Mouse (Mus musculus): ENCODE measurements around the gene Olfr620. TPM values are rescaled to one million over a fixed set of nuclear protein-coding genes. Genes with fewer than 3 reads are reported as not detected.

Gene Olfr620
- polyA plus RNA-seq (2016; fragmentation: Nextera tagmentation; extraction: Ambion mirVana) = not detected in 2 replicates

DNA sequence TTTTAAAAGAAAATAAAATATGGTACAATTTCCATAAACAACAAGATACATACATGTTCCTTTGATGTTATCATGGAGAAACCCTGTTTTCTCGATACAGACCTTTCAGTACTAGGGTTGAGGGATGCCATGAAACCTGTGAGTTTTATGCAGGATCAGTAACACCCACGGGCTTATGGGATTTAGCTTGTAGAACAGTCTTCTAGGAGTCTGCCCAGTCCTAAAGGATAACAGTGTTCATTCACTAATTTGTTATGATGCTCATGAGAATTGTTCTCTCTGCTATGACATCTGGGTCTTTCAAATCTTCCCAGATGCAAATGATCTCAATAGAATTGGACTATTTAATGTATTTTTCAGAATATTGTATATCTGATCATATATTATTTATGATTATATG lies at the start of gene Olfr620:
TSS of gene Olfr620 (minus strand) at position 101 of the 400 bp plus-strand sequence.
- Histone ChIP-seq H3K4me2 (no peak within 1 kb of the TSS), H3K36me3 (replicated peaks) (no peaks in the 10 kb centered on the region), H3K4me1 (no peaks in the 10 kb centered on the region), H3K27ac (no peak within 1 kb of the TSS), H3K4me3 (replicated peaks) (no peak within 1 kb of the TSS), H3K9me3 (no peaks in the 10 kb centered on the region), H3K27me3 (no peaks in the 10 kb centered on the region), H3K9ac (no peak within 1 kb of the TSS)
- no peak for ATAC-seq (ENCODE audit: low FRiP score)
- 84% methylated on average over 2 of the region's 2 CpGs for WGBS

DNA sequence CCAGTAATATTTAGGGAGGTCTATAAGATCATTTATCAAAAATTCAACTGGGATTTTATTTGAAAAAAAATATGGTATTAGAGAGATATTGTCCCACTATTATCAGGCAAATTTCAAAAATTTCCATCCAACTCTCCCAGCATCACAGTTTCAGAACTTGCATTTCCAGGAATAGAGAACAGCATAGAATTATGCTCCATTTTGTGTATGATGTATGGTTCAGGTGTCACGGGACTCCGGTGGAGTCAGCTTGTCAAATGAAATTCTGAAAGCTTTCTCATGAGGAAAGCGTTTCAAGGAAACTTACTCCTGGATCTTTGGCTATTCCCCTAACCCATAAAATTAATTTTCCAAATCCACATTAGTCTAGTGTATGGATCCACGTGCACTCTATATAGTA lies 31.7 kb upstream of the Olfr620 start:
- WGBS = 88% methylated on average over 4 of the region's 4 CpGs
- ATAC-seq (ENCODE audit: low FRiP score) = no peak
- Histone ChIP-seq H3K9me3 (no peaks in the 10 kb centered on the region), H3K4me2 (no peak overlapping the region), H3K36me3 (replicated peaks) (no peaks in the 10 kb centered on the region), H3K4me1 (no peaks in the 10 kb centered on the region), H3K27me3 (no peaks in the 10 kb centered on the region), H3K9ac (no peak overlapping the region), H3K4me3 (replicated peaks) (no peak overlapping the region), H3K27ac (no peak overlapping the region)

DNA sequence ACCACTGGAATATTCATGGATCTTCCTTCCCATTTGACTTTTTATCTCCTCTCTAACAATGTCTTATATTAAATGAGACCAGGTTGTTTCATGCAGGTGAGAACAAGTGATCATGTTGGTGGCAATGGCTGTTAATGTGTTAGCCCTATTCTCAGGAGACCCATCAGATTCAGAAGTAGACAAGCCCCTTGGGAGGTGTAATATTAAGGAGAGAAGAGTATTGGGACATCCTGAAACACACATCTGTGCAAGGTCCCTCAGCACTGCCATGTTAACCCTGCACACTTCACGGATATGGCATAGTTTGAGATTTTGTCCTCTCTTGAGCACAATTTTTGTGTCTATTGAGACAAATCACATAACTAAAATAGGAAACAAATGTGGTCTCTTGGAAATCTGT lies 30.3 kb upstream of the Olfr620 start, which contains the start of gene Olfr622:
TSS of gene Olfr622 (minus strand) at position 101 of the 400 bp plus-strand sequence.
- Histone ChIP-seq H3K9me3 (no peaks in the 10 kb centered on the region), H3K4me1 (no peaks in the 10 kb centered on the region), H3K27me3 (no peaks in the 10 kb centered on the region), H3K9ac (no peak within 1 kb of the TSS), H3K36me3 (replicated peaks) (no peaks in the 10 kb centered on the region), H3K4me3 (replicated peaks) (no peak within 1 kb of the TSS), H3K4me2 (no peak within 1 kb of the TSS), H3K27ac (no peak within 1 kb of the TSS)
- no peak for ATAC-seq (ENCODE audit: low FRiP score)
- WGBS = 71% methylated on average over 1 of the region's 1 CpGs

DNA sequence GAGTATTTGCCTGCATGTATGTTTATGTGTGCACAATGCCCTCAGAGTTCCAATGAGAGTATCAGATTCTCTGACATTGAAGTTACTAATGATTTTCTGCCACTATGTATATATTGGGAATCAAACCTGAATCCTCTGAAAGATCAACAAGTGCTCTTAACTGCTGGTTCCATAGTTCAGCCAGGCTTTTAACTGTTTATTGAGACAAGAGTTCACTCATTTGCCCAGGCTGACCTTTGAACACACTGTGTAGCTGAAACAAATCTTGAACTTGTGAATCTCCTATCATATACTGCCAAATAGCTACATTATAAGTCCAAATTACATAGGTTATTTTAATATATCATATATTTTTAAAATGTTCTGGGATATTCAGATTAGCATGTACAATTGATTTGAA lies 24.5 kb upstream of the Olfr620 start:
- Histone ChIP-seq H3K36me3 (replicated peaks) (no peaks in the 10 kb centered on the region), H3K9me3 (no peaks in the 10 kb centered on the region), H3K4me2 (no peak overlapping the region), H3K9ac (no peak overlapping the region), H3K4me1 (no peaks in the 10 kb centered on the region), H3K27ac (no peak overlapping the region), H3K27me3 (no peaks in the 10 kb centered on the region), H3K4me3 (replicated peaks) (no peak overlapping the region)
- ATAC-seq (ENCODE audit: low FRiP score) = no peak

DNA sequence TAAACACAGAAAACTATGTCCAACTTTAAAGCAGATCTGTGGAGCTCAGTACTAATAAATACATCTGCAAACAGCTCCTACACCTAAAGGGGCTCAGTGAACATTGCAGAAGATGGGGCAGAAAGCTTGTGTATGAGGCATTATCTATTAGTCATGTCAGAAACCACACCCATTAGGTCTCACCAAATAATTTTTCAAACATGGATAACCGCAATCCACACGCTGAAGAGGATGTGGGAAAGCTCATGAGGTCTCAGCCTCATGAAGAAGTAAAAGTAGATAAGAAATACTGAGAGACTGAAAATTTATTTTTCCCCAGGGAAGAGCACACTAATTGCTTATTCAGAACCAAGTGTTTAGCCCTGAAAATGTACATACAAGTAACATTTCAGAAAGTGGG lies 4.9 kb downstream of the Olfr620 start:
- ATAC-seq (ENCODE audit: low FRiP score) = no peak
- Histone ChIP-seq H3K36me3 (replicated peaks) (no peaks in the 10 kb centered on the region), H3K4me3 (replicated peaks) (no peak overlapping the region), H3K27me3 (no peaks in the 10 kb centered on the region), H3K9me3 (no peaks in the 10 kb centered on the region), H3K9ac (no peak overlapping the region), H3K27ac (no peak overlapping the region), H3K4me1 (no peaks in the 10 kb centered on the region), H3K4me2 (no peak overlapping the region)
- WGBS = 86% methylated on average over 2 of the region's 2 CpGs

DNA sequence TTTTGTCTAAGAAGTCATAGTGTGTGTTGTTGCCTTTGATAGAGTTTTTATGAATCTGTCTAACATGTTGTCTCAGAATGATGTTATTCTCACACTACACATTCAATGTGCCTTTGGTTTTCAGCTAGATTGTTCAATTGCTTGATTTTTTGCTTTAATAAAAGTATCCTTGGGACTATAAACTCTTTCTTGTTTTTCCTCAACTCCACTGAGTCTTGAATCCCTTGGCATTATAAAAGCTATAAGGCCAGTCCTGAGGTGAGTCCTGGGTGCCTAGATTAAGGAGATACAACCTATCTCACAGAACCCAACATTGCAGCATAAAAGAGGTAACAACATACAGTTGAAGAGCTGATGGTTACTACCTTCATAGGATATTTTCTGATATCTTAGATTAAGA lies 12.1 kb downstream of the Olfr620 start, which contains the start of gene Olfr619:
TSS of gene Olfr619 (plus strand) at position 301 of the 400 bp plus-strand sequence.
- ATAC-seq (ENCODE audit: low FRiP score) = no peak
- H3K27ac ChIP-seq = no peak within 1 kb of the TSS
- H3K36me3 ChIP-seq (replicated peaks) = no peaks in the 10 kb centered on the region
- no peak within 1 kb of the TSS for H3K4me2 ChIP-seq
- no peaks in the 10 kb centered on the region for H3K4me1 ChIP-seq
- H3K9ac ChIP-seq = no peak within 1 kb of the TSS
- H3K27me3 ChIP-seq = no peaks in the 10 kb centered on the region
- no peak within 1 kb of the TSS for H3K4me3 ChIP-seq (replicated peaks)
- no peaks in the 10 kb centered on the region for H3K9me3 ChIP-seq

DNA sequence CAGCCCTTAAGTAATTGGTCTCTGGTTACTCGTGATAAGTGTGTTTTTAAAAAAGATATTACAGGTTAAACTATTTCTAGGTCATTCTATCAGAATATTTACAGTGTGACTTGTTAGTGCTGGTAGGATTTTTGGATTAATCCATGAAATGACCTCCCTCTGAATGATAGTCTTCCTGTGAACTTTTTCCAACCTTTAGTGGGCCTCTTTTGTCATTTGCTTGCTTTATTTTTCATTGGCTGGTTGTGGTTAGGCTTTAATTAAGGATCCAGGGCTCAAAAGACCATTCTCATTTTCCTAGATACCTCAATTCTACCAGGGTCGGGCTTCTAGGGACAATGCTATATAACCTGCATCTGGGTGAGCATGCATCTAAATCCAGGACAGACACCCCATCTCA lies 22.5 kb downstream of the Olfr620 start, which contains the start of gene Olfr618:
TSS of gene Olfr618 (plus strand) at position 301 of the 400 bp plus-strand sequence.
- no peak for ATAC-seq (ENCODE audit: low FRiP score)
- Histone ChIP-seq H3K9me3 (no peaks in the 10 kb centered on the region), H3K9ac (no peak within 1 kb of the TSS), H3K4me1 (no peaks in the 10 kb centered on the region), H3K27ac (no peak within 1 kb of the TSS), H3K4me3 (replicated peaks) (no peak within 1 kb of the TSS), H3K4me2 (no peak within 1 kb of the TSS), H3K36me3 (replicated peaks) (no peaks in the 10 kb centered on the region), H3K27me3 (no peaks in the 10 kb centered on the region)
- WGBS = 60% methylated on average over 2 of the region's 2 CpGs

DNA sequence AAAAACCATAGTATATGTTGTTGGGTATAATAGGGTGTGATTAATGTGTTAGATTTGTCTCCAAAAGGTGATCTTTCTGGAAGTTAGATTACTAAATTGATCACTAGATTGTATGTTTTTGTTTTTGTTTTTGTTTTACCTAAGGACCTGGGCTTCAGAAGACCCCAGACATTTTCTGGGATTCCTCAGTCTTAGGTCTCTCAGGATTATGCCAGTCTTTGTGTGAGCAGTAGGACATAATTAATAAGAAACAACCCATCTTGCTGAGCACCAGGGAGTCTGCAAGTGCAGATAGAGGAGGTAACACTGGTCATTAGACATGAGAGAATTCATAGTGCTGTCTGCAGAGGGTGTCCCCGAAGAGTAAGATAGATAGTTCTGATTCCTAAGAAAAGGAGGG lies 39.6 kb downstream of the Olfr620 start, which contains the start of gene Olfr617:
TSS of gene Olfr617 (plus strand) at position 301 of the 400 bp plus-strand sequence.
- Histone ChIP-seq H3K27ac (no peak within 1 kb of the TSS), H3K4me3 (replicated peaks) (no peak within 1 kb of the TSS), H3K27me3 (no peaks in the 10 kb centered on the region), H3K9ac (no peak within 1 kb of the TSS), H3K4me1 (no peaks in the 10 kb centered on the region), H3K36me3 (replicated peaks) (no peaks in the 10 kb centered on the region), H3K9me3 (no peaks in the 10 kb centered on the region), H3K4me2 (no peak within 1 kb of the TSS)
- no peak for ATAC-seq (ENCODE audit: low FRiP score)
- whole genome bisulfite sequencing = 80% methylated on average over 1 of the region's 1 CpGs

DNA sequence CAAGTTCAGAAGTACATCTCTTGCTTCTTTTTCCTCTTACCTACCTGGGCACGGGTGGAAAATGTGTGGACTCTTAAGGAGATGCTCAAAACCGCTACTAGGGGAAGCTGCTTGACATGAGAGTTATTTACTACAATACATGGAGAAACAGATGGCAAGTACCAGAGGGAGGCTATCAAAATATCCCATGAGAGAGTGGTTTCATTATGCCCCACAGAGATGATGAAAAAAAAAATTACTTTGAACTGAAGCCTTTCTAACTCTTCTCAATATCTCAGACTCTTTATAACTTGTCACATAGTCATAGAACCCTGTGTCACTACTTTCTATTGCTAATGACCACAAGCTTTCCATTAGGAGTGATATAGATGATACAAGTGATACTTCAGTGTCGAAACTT lies 43.3 kb downstream of the Olfr620 start, which contains the start of gene Olfr616:
TSS of gene Olfr616 (minus strand) at position 101 of the 400 bp plus-strand sequence.
- H3K9ac ChIP-seq = no peak within 1 kb of the TSS
- H3K9me3 ChIP-seq = no peaks in the 10 kb centered on the region
- H3K27me3 ChIP-seq = no peaks in the 10 kb centered on the region
- H3K4me1 ChIP-seq = no peaks in the 10 kb centered on the region
- H3K36me3 ChIP-seq (replicated peaks) = no peaks in the 10 kb centered on the region
- WGBS = 78% methylated on average over 3 of the region's 3 CpGs
- H3K27ac ChIP-seq = no peak within 1 kb of the TSS
- H3K4me3 ChIP-seq (replicated peaks) = no peak within 1 kb of the TSS
- no peak within 1 kb of the TSS for H3K4me2 ChIP-seq
- ATAC-seq (ENCODE audit: low FRiP score) = no peak

DNA sequence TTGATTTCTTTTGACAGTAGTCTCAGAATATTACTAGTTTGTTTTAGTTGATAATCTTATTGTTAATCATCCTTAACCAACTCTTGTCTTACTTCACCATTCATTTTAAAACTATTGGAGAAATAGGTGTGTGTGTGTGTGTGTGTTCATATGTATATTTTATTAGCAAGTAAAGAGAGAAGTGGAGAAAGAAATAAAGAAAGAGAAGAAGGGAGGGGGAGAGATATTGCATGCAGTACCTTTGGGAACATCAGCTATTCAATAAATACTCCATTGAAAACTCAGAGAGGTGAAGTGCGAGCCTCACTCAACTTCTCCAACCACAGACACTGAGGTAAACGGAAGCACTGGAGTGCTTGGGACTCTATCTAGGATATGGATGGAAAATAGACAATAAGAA lies 56.6 kb downstream of the Olfr620 start, which contains the start of gene Olfr615:
TSS of gene Olfr615 (plus strand) at position 301 of the 400 bp plus-strand sequence.
- H3K4me1 ChIP-seq = no peaks in the 10 kb centered on the region
- no peaks in the 10 kb centered on the region for H3K27me3 ChIP-seq
- H3K9ac ChIP-seq = no peak within 1 kb of the TSS
- H3K4me2 ChIP-seq = no peak within 1 kb of the TSS
- 78% methylated on average over 2 of the region's 2 CpGs for WGBS
- H3K4me3 ChIP-seq (replicated peaks) = no peak within 1 kb of the TSS
- H3K36me3 ChIP-seq (replicated peaks) = no peaks in the 10 kb centered on the region
- no peak within 1 kb of the TSS for H3K27ac ChIP-seq
- H3K9me3 ChIP-seq = no peaks in the 10 kb centered on the region
- ATAC-seq (ENCODE audit: low FRiP score) = no peak

Small RNAs within 50 kb of the gene (microRNA-seq; reads per million reads assigned to microRNA genes)
- gene Gm26506 = not detected

Other genes with a start within 250 kb of the Olfr620 start
- not detected in 2 replicates for gene Olfr601, start 249.9 kb downstream of the Olfr620 start, polyA plus RNA-seq (2016; fragmentation: Nextera tagmentation; extraction: Ambion mirVana)
- gene Olfr603, start 226.4 kb downstream of the Olfr620 start, polyA plus RNA-seq (2016; fragmentation: Nextera tagmentation; extraction: Ambion mirVana) = not detected in 2 replicates
- not detected in 2 replicates for gene Usp17lc, start 197.5 kb downstream of the Olfr620 start, polyA plus RNA-seq (2016; fragmentation: Nextera tagmentation; extraction: Ambion mirVana)
- gene Olfr605, start 167.1 kb downstream of the Olfr620 start, polyA plus RNA-seq (2016; fragmentation: Nextera tagmentation; extraction: Ambion mirVana) = not detected in 2 replicates
- not detected in 2 replicates for gene Olfr606, start 163.5 kb downstream of the Olfr620 start, polyA plus RNA-seq (2016; fragmentation: Nextera tagmentation; extraction: Ambion mirVana)
- not detected in 2 replicates for gene Olfr607, start 148.4 kb downstream of the Olfr620 start, polyA plus RNA-seq (2016; fragmentation: Nextera tagmentation; extraction: Ambion mirVana)
- gene Olfr608, start 142.7 kb downstream of the Olfr620 start, polyA plus RNA-seq (2016; fragmentation: Nextera tagmentation; extraction: Ambion mirVana) = not detected in 2 replicates
- gene Olfr609, start 114.5 kb downstream of the Olfr620 start, polyA plus RNA-seq (2016; fragmentation: Nextera tagmentation; extraction: Ambion mirVana) = not detected in 2 replicates
- not detected in 2 replicates for gene Olfr610, start 100.4 kb downstream of the Olfr620 start, polyA plus RNA-seq (2016; fragmentation: Nextera tagmentation; extraction: Ambion mirVana)
- not detected in 2 replicates for gene Olfr611, start 91.7 kb downstream of the Olfr620 start, polyA plus RNA-seq (2016; fragmentation: Nextera tagmentation; extraction: Ambion mirVana)
- not detected in 2 replicates for gene Olfr612, start 69.8 kb downstream of the Olfr620 start, polyA plus RNA-seq (2016; fragmentation: Nextera tagmentation; extraction: Ambion mirVana)
- gene Olfr613, start 64.5 kb downstream of the Olfr620 start, polyA plus RNA-seq (2016; fragmentation: Nextera tagmentation; extraction: Ambion mirVana) = not detected in 2 replicates
- gene Olfr615, start 56.5 kb downstream of the Olfr620 start, polyA plus RNA-seq (2016; fragmentation: Nextera tagmentation; extraction: Ambion mirVana) = not detected in 2 replicates
- not detected in 2 replicates for gene Olfr616, start 43.4 kb downstream of the Olfr620 start, polyA plus RNA-seq (2016; fragmentation: Nextera tagmentation; extraction: Ambion mirVana)
- gene Olfr617, start 39.5 kb downstream of the Olfr620 start, polyA plus RNA-seq (2016; fragmentation: Nextera tagmentation; extraction: Ambion mirVana) = not detected in 2 replicates
- not detected in 2 replicates for gene Olfr618, start 22.4 kb downstream of the Olfr620 start, polyA plus RNA-seq (2016; fragmentation: Nextera tagmentation; extraction: Ambion mirVana)
- not detected in 2 replicates for gene Olfr619, start 12.0 kb downstream of the Olfr620 start, polyA plus RNA-seq (2016; fragmentation: Nextera tagmentation; extraction: Ambion mirVana)
- gene Olfr622, start 30.2 kb upstream of the Olfr620 start, polyA plus RNA-seq (2016; fragmentation: Nextera tagmentation; extraction: Ambion mirVana) = not detected in 2 replicates
- gene Olfr623, start 51.2 kb upstream of the Olfr620 start, polyA plus RNA-seq (2016; fragmentation: Nextera tagmentation; extraction: Ambion mirVana) = not detected in 2 replicates
- gene Olfr624, start 58.7 kb upstream of the Olfr620 start, polyA plus RNA-seq (2016; fragmentation: Nextera tagmentation; extraction: Ambion mirVana) = 0.04 TPM in 2 replicates
- not detected in 2 replicates for gene Olfr625-ps1, start 70.2 kb upstream of the Olfr620 start, polyA plus RNA-seq (2016; fragmentation: Nextera tagmentation; extraction: Ambion mirVana)
- gene Olfr243, start 102.1 kb upstream of the Olfr620 start, polyA plus RNA-seq (2016; fragmentation: Nextera tagmentation; extraction: Ambion mirVana) = not detected in 2 replicates
- not detected in 2 replicates for gene Olfr628, start 117.8 kb upstream of the Olfr620 start, polyA plus RNA-seq (2016; fragmentation: Nextera tagmentation; extraction: Ambion mirVana)
- not detected in 2 replicates for gene Olfr629, start 132.4 kb upstream of the Olfr620 start, polyA plus RNA-seq (2016; fragmentation: Nextera tagmentation; extraction: Ambion mirVana)
- gene Olfr630, start 144.8 kb upstream of the Olfr620 start, polyA plus RNA-seq (2016; fragmentation: Nextera tagmentation; extraction: Ambion mirVana) = not detected in 2 replicates
- not detected in 2 replicates for gene Olfr69, start 159.1 kb upstream of the Olfr620 start, polyA plus RNA-seq (2016; fragmentation: Nextera tagmentation; extraction: Ambion mirVana)
- not detected in 2 replicates for gene Olfr68, start 167.2 kb upstream of the Olfr620 start, polyA plus RNA-seq (2016; fragmentation: Nextera tagmentation; extraction: Ambion mirVana)
- not detected in 2 replicates for gene Olfr67, start 179.3 kb upstream of the Olfr620 start, polyA plus RNA-seq (2016; fragmentation: Nextera tagmentation; extraction: Ambion mirVana)
- gene Hbb-bt, start 201.5 kb upstream of the Olfr620 start, polyA plus RNA-seq (2016; fragmentation: Nextera tagmentation; extraction: Ambion mirVana) = 599 and 788 TPM in 2 replicates
- 465 and 620 TPM in 2 replicates for gene Hbb-bs, start 215.6 kb upstream of the Olfr620 start, polyA plus RNA-seq (2016; fragmentation: Nextera tagmentation; extraction: Ambion mirVana)
- gene Hbb-bh2, start 228.0 kb upstream of the Olfr620 start, polyA plus RNA-seq (2016; fragmentation: Nextera tagmentation; extraction: Ambion mirVana) = 0.50 TPM in 1 of 2 replicates, not detected in the other
- gene Hbb-bh1, start 230.6 kb upstream of the Olfr620 start, polyA plus RNA-seq (2016; fragmentation: Nextera tagmentation; extraction: Ambion mirVana) = 427 and 624 TPM in 2 replicates
- 6,398 and 8,559 TPM in 2 replicates for gene Hbb-y, start 240.7 kb upstream of the Olfr620 start, polyA plus RNA-seq (2016; fragmentation: Nextera tagmentation; extraction: Ambion mirVana)